Mouse (Mus musculus): ENCODE data around the gene Trpm1. TPM values are rescaled to one million over a fixed set of nuclear protein-coding genes. Genes with fewer than 3 reads are reported as not detected.
A peak's percentile ranks its signal among the peaks of the same experiment; 100 is the strongest.
"Not testable (repeated sequence)": the region's sequence is repeated elsewhere in the genome, so short reads cannot be mapped to it uniquely, and the experiment has no call there.

The Trpm1 gene
- polyA plus RNA-seq (2015; fragmentation: Nextera tagmentation; extraction: Ambion mirVana), result 0.14 and 0.17 TPM in 2 replicates

- Histone ChIP-seq H3K4me1 (replicated peaks) (peaks cover 21% of the 10 kb centered on the region), H3K4me3 (no peak within 1 kb of the TSS), H3K9me3 (no peaks in the 10 kb centered on the region), H3K27ac (replicated peaks) (no peak within 1 kb of the TSS), H3K9ac (no peak within 1 kb of the TSS), H3K4me2 (no peak within 1 kb of the TSS), H3K36me3 (no peaks in the 10 kb centered on the region), H3K27me3 (no peaks in the 10 kb centered on the region)
- 96% methylated on average over 2 of the region's 2 CpGs for WGBS
- ATAC-seq (ENCODE audit: low FRiP score, low read depth), result no peak
Observed at GRCm38 (mm10) chr7:64153535-64153934, at the start of gene Trpm1. TSS of gene Trpm1 (plus strand) at chr7:64153835.

GRCm38 (mm10) chr7:64122131-64122715 is 31.4 kb upstream of the Trpm1 start:
- Histone ChIP-seq H3K4me3 (no peak overlapping the region), H3K27me3 (no peaks in the 10 kb centered on the region), H3K4me1 (replicated peaks) (no peaks in the 10 kb centered on the region), H3K9me3 (no peaks in the 10 kb centered on the region), H3K9ac (no peak overlapping the region), H3K36me3 (no peaks in the 10 kb centered on the region), H3K27ac (replicated peaks) (no peak overlapping the region), H3K4me2 (no peak overlapping the region)
- WGBS, result 86% methylated on average over 9 of the region's 9 CpGs
- no peak for ATAC-seq (ENCODE audit: low FRiP score, low read depth)

GRCm38 (mm10) chr7:64123721-64124120 is 29.9 kb upstream of the Trpm1 start:
- Histone ChIP-seq H3K27ac (replicated peaks) (no peak overlapping the region), H3K4me1 (replicated peaks) (no peaks in the 10 kb centered on the region), H3K9ac (no peak overlapping the region), H3K36me3 (no peaks in the 10 kb centered on the region), H3K4me3 (no peak overlapping the region), H3K27me3 (no peaks in the 10 kb centered on the region), H3K4me2 (no peak overlapping the region), H3K9me3 (no peaks in the 10 kb centered on the region)
- ATAC-seq (ENCODE audit: low FRiP score, low read depth), result no peak
- WGBS, result 93% methylated on average over 4 of the region's 4 CpGs

- not testable (repeated sequence) for H3K36me3 ChIP-seq; H3K9me3 ChIP-seq; H3K9ac ChIP-seq; H3K27me3 ChIP-seq; H3K4me2 ChIP-seq; H3K27ac ChIP-seq (replicated peaks); H3K4me3 ChIP-seq; ATAC-seq (ENCODE audit: low FRiP score, low read depth); H3K4me1 ChIP-seq (replicated peaks)
- 94% methylated on average over 9 of the region's 9 CpGs for WGBS
Observed at GRCm38 (mm10) chr7:64125994-64126393, 27.6 kb upstream of the Trpm1 start.

- WGBS, result 87% methylated on average over 2 of the region's 2 CpGs
Observed at GRCm38 (mm10) chr7:64139866-64140265, 13.8 kb upstream of the Trpm1 start.

GRCm38 (mm10) chr7:64141301-64142032 is 12.2 kb upstream of the Trpm1 start:
- no peak overlapping the region for H3K4me2 ChIP-seq
- H3K27ac ChIP-seq (replicated peaks), result no peak overlapping the region
- no peaks in the 10 kb centered on the region for H3K4me1 ChIP-seq (replicated peaks)
- H3K27me3 ChIP-seq, result no peaks in the 10 kb centered on the region
- no peak for ATAC-seq (ENCODE audit: low FRiP score, low read depth)
- no peaks in the 10 kb centered on the region for H3K9me3 ChIP-seq
- no peaks in the 10 kb centered on the region for H3K36me3 ChIP-seq
- H3K9ac ChIP-seq, result no peak overlapping the region
- H3K4me3 ChIP-seq, result no peak overlapping the region
- WGBS, result 90% methylated on average over 19 of the region's 19 CpGs

More at GRCm38 (mm10) chr7:64139866-64140265, 13.8 kb upstream of the Trpm1 start:
- H3K36me3 ChIP-seq, result no peaks in the 10 kb centered on the region
- no peak overlapping the region for H3K27ac ChIP-seq (replicated peaks)
- no peak overlapping the region for H3K4me3 ChIP-seq
- H3K9ac ChIP-seq, result no peak overlapping the region
- H3K9me3 ChIP-seq, result no peaks in the 10 kb centered on the region
- ATAC-seq (ENCODE audit: low FRiP score, low read depth), result no peak
- no peaks in the 10 kb centered on the region for H3K4me1 ChIP-seq (replicated peaks)
- H3K4me2 ChIP-seq, result no peak overlapping the region
- no peaks in the 10 kb centered on the region for H3K27me3 ChIP-seq

- Histone ChIP-seq H3K4me3 (no peak overlapping the region), H3K27ac (replicated peaks) (no peak overlapping the region), H3K9ac (no peak overlapping the region), H3K4me1 (replicated peaks) (no peaks in the 10 kb centered on the region), H3K4me2 (no peak overlapping the region), H3K9me3 (no peaks in the 10 kb centered on the region), H3K27me3 (no peaks in the 10 kb centered on the region), H3K36me3 (no peaks in the 10 kb centered on the region)
- ATAC-seq (ENCODE audit: low FRiP score, low read depth), result no peak
- 73% methylated on average over 2 of the region's 2 CpGs for WGBS
Observed at GRCm38 (mm10) chr7:64149337-64149736, 4.3 kb upstream of the Trpm1 start.

GRCm38 (mm10) chr7:64149747-64150146 is 3.9 kb upstream of the Trpm1 start:
- no peak overlapping the region for H3K4me2 ChIP-seq
- H3K9me3 ChIP-seq, result no peaks in the 10 kb centered on the region
- H3K27ac ChIP-seq (replicated peaks), result no peak overlapping the region
- 45% methylated on average over 2 of the region's 2 CpGs for WGBS
- no peaks in the 10 kb centered on the region for H3K27me3 ChIP-seq
- no peaks in the 10 kb centered on the region for H3K4me1 ChIP-seq (replicated peaks)
- no peak overlapping the region for H3K4me3 ChIP-seq
- no peaks in the 10 kb centered on the region for H3K36me3 ChIP-seq
- ATAC-seq (ENCODE audit: low FRiP score, low read depth), result no peak
- H3K9ac ChIP-seq, result no peak overlapping the region

- ATAC-seq (ENCODE audit: low FRiP score, low read depth), result no peak
- Histone ChIP-seq H3K4me2 (no peak overlapping the region), H3K4me3 (no peak overlapping the region), H3K9me3 (no peaks in the 10 kb centered on the region), H3K9ac (no peak overlapping the region), H3K27me3 (no peaks in the 10 kb centered on the region), H3K36me3 (no peaks in the 10 kb centered on the region), H3K4me1 (replicated peaks) (peaks cover 5% of the 10 kb centered on the region), H3K27ac (replicated peaks) (no peak overlapping the region)
- 70% methylated on average over 6 of the region's 6 CpGs for WGBS
Observed at GRCm38 (mm10) chr7:64150436-64151080, 3.1 kb upstream of the Trpm1 start.

- 0 out of 2 replicates have a peak, but pooled peaks have one; percentile 8 for ATAC-seq (ENCODE audit: low FRiP score, low read depth)
- peaks cover 24% of the 10 kb centered on the region for H3K4me1 ChIP-seq (replicated peaks)
- no peak overlapping the region for H3K27ac ChIP-seq (replicated peaks)
- H3K9ac ChIP-seq, result 0 out of 2 replicates have a peak overlapping the region, but pooled peaks have one; percentile 5
- peak overlapping the region; percentile 24 for H3K4me3 ChIP-seq
- no peaks in the 10 kb centered on the region for H3K27me3 ChIP-seq
- 72% methylated on average over 4 of the region's 4 CpGs for WGBS
- no peaks in the 10 kb centered on the region for H3K36me3 ChIP-seq
- no peaks in the 10 kb centered on the region for H3K9me3 ChIP-seq
- peak overlapping the region; percentile 53 for H3K4me2 ChIP-seq
Observed at GRCm38 (mm10) chr7:64155226-64155625, 1.6 kb downstream of the Trpm1 start.

- 7% methylated on average over 10 of the region's 10 CpGs for WGBS
- Histone ChIP-seq H3K4me2 (peak overlapping the region; percentile 53), H3K9me3 (no peaks in the 10 kb centered on the region), H3K4me1 (replicated peaks) (peaks cover 24% of the 10 kb centered on the region), H3K4me3 (peak overlapping the region; percentile 24), H3K27ac (replicated peaks) (peak overlapping the region; percentile 37; the same call in 1 of the 2 replicates), H3K36me3 (no peaks in the 10 kb centered on the region), H3K9ac (0 out of 2 replicates have a peak overlapping the region, but pooled peaks have one; percentile 5), H3K27me3 (no peaks in the 10 kb centered on the region)
- peak; percentile 91 for ATAC-seq (ENCODE audit: low FRiP score, low read depth)
Observed at GRCm38 (mm10) chr7:64155687-64156086, 2.1 kb downstream of the Trpm1 start.

- no peak for ATAC-seq (ENCODE audit: low FRiP score, low read depth)
- Histone ChIP-seq H3K27ac (replicated peaks) (no peak overlapping the region), H3K27me3 (no peaks in the 10 kb centered on the region), H3K4me1 (replicated peaks) (peaks cover 24% of the 10 kb centered on the region), H3K4me3 (no peak overlapping the region), H3K36me3 (no peaks in the 10 kb centered on the region), H3K9ac (no peak overlapping the region), H3K9me3 (no peaks in the 10 kb centered on the region), H3K4me2 (no peak overlapping the region)
- 66% methylated on average over 5 of the region's 5 CpGs for WGBS
Observed at GRCm38 (mm10) chr7:64156271-64156911, 2.8 kb downstream of the Trpm1 start.
